Mouse (Mus musculus) A20 (cell line): ENCODE measurements around the gene Naa15.

Experiments
- DNase-seq: peaks from one replicate; pipeline ENCODE4 v3.0.0-alpha.2; 2011; ENCODE audit warnings: low read depth, low spot score

The Naa15 gene

DNA sequence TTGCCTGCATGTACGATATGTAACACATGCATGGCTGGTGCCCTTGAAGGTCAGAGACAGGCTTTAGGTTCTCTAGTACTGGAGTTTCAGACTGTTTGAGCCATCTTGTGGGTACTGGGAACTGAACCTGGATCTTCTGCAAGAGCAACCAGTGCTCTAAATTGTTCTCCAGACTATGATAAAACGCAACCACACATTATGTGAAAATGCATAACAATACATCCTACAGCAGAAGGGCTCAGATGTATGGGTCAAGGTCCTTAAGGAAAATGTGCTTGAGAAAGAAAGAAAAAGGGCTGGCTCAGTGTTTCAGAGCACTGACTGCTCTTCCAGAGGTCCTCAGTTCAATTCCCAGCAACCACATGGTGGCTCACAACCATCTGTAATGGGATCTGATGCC is 21.3 kb upstream of the Naa15 start:
- no peak for DNase-seq

DNA sequence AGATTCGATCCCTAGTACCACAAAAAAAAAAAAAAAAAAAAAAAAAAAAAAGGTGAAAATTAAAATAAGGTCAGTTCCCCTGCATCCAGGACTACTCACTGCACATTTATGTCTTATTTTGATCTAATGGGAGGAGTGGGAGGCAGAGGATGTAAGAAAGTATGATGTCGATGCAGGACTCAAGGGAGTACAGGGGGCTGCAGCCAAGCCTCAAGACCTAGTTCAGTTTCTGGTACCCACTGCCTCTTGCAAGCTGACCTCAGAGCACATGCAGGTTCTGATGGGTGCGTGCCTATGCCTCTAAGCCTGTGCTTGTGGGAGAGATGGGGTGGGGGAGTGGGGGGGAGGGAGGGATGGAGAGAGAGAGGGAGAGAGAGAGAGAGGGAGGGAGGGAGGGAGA is 20.1 kb upstream of the Naa15 start:
- peak; percentile 44 for DNase-seq

DNA sequence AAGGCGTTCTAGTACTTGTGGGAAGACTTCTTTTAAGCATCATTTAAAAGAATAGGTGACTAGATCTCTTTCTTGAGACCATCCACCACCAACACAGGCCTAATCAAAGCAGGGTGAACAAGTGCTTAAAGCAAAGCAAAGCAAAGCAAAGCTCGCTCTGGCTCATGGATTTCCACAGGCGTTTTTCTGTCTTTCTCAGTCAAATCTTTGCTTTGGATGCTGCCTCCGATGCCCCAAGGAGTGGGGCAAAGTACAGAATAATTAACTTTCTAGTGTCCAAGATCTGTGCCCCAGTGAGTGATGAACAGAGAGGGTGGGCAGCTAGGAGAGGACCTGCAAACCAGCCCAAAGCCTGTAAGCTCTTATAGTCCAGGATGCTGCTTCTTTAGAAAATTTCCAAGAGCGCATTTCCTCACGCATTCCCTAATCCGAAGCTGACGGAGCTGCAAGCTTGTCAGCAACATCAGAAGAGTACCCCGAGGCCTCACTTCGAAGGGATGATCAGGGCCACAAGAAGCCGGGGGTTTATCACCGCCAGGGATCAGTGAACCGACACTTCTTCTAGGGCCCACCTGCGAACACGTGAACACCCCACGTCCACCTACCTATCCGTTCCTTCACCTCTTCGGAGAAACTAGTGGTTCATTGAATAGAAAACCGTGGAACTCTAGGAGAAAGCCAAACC is 19.3 kb upstream of the Naa15 start:
- DNase-seq: peak; percentile 66

DNA sequence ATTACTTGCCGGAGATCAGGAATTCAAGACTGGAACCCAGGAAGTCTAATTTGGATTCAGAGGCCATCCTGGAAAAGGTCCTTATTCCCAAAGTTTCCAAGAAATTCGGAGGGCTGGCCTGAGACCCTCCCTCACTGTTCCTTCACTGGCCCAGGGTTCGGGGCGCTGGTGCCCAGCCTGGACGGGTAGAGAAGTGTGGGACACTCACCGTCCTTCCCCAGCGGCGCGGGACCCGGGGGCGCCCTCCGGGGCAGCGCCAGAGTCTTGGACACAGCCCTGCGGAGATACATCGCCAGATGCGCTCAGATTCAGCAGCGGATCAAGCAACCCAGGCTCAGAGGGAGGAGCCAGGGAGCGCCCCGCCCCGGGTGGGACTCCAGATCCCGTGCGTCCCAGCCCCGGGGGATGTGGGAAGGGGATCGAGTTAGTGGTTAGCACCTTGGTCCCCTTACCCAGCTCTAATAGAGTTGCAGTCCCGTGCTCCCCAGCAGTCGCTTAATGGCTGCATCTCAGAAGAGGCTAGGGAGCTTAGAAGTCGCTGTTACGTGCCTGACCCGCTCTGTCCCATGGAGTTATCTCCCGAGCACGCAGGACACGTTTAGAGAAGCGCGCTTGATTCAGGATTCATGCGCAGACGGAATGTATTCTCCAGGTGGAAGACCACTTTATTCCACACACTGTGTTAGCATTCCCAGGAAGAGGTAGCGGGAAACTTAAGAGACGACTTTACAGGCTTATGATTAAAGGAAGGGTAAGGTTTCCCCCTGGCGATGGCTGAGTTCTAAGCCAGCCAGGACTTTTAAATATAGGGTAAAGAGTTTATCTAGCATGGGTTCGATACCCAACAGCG is 18.5 kb upstream of the Naa15 start, which contains the start of gene Mgarp:
TSS of gene Mgarp (minus strand) at position 520 of the 850 bp plus-strand sequence.
- DNase-seq: peak; percentile 94

DNA sequence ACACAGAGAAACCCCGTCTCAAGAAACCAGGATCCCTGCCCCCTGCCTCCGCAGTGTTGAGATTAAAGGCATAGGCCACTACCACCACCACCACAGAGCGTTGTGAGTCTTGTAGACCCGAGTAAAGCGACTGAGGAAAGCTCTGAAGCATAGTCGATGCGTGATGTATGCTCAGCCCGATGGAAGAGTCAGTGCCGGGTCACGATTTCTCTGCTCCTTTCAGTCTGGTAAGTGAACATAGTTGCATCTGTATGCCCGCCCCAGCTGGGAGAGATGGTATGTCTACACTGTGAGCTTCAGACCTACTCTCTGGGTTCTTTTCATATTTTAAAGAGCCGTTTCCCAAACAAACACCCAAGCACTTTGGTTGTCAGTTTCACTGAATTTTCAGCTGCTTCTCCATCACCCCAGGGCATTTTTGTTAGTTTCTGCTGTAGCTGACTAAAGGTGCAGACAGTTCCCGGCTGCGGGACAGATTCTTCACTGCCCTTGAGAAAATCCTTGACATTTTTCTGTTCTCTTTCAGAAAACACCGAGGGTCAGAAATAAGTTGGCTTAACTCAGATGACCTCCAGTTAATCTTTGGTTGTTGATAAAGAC is 17.1 kb upstream of the Naa15 start:
- peak; percentile 53 for DNase-seq

DNA sequence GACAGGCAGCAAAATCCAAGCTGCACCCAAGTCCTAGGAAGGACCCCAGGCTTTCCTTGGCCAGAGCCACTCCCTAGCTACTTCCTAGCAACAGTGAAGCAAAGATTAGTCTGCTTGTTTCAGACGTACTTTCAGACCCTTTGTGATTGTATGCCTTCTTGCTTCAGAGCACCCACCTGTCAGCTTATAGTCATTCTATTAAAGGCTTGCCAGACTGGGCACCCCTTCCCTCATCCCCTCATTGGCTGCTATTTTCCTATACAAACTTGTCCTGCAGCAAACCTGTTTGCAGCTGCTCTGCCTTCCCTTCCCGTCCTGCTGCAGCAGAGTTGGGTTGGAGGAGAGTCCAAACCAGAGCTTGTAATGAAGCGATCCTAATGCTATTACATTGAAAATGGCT is 16.3 kb upstream of the Naa15 start:
- DNase-seq: peak; percentile 86

DNA sequence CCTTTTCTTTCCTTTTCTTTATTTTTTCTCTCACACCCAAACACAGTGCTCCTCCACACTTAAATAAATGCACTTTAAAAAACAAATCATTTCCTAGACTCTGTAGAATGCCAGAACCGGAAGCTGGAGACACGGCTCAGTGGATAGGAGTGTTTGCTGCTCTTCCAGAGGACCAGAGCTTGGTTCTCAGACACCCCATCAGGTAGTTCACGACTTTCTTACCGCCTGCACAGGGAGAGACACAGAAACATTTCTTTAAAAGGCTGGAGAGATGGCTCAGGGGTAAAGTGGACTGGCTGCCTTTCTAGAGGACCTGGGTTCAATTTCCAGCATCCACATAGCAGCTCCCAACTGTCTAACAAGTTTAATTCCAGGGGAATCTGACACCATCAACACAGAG is 15.4 kb upstream of the Naa15 start:
- DNase-seq: peak; percentile 66

DNA sequence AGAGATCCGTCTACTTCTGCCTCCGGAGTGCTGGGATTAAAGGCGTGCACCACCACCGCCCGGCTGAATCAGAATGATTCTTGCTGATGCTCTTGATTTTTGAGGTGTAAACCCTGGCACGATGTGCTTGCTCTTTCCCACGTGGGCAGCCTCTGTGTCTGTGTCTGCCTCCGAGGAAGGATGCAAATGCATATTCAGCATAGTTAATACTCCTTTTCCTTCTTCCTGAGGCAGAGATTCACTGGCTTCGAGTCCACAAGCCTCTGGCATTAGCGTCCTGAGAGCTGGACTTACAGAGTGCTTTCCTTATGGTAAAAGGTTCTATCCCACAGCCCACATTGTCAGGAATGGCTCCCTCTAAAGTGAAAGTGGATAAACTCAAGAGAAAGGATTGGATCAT is 14.3 kb upstream of the Naa15 start:
- DNase-seq: peak; percentile 83

DNA sequence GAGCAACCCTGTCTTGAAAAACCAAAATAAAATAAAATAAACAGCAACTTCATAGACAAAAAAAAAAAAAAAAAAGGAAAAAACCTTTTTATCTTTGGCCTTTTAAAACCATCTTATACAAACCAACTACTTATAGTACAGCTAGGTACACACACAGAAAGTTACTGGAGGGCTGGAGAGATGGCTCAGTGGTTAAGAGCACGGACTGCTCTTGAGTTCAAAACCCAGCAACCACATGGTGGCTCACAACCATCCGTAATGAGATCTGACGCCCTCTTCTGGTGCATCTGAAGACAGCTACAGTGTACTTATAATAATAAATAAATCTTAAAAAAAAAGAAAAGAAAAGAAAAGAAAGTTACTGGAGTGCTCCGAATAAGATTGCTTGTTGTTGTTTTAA is 12.9 kb upstream of the Naa15 start:
- peak; percentile 57 for DNase-seq

DNA sequence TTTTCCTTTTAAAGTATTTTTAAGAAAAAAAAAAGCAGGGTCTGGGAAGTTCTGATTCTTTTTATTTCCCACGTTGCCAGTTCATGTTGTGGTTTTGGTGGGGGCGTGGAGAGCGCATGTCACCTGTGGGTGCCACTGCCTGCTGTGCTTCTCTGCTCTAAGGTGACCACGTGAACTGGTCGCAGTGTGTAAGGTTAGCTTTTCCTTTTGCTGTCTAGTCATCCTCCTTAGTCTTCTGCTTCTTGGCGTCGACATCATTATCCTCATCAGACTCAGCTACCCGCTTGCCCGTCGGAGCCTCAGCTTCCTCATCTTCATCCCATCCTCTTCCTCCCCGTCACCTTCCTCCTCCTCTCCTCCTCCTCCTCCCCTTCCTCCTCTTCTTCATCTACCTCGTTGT is 12.3 kb upstream of the Naa15 start:
- no peak for DNase-seq

DNA sequence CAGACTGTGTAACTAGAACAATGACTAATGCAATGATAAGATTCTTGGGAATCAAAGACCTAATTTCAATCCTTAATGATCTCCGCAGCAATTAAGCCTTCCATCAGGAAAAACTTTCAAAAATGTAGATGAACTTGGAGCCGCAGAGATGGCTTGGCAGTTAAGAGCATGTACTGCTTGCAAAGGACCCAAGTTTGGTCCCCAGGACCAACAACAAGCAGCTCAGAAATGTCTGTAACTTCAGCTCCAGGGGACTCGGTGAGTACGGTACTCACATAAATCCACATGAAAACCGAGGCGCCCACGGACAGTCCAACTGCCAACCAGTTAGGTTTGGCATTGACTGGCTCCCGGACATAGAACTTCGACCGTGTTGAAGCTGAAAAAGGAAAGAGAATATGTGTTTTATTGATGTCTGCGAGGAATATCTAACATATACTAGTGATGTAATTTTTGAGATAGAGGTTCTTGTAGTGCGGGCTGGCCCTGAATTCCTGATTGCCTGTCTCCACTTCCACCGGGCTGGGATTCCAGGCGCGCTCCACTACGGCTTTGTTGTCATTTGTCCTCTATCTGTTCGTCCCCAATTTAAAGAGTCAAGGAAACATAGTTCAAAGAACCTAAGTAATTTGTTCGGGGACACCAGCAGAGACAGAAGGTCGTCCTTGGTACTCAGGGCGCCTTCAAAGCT is 6.9 kb upstream of the Naa15 start:
- DNase-seq: no peak

DNA sequence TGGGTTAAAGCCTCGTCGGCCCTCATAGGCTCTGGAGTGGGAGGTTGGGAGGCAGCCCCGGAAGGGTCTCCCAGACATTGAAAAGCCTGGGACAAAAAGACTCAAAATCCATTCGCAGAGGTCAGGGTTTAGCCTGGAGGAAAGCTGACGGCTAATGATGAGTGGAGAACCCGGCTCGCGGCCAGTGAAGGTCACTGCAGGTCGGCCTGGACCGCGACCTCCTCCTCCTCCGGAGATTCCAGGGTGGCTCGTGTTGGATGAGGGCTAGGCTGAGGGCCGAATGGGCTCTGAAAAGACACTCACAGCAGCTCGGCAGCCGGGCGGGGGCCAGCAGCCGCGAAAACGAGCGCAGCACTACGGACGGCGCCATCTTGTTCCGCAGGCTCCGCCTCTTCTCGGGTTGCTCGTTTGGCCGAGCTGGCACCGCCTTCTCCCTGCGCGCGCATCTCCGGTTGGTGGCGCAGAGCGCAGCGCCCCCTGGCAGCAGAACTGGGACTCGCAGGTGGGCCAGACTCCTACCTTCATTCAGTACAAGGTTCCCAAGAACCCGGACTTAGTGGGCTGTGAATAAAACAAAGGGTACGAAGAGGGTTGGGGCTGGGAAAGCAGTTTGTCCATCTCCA is 6.3 kb upstream of the Naa15 start, which contains the start of gene Ndufc1:
TSS of gene Ndufc1 (minus strand) at position 428 of the 623 bp plus-strand sequence.
- peak; percentile 95 for DNase-seq

DNA sequence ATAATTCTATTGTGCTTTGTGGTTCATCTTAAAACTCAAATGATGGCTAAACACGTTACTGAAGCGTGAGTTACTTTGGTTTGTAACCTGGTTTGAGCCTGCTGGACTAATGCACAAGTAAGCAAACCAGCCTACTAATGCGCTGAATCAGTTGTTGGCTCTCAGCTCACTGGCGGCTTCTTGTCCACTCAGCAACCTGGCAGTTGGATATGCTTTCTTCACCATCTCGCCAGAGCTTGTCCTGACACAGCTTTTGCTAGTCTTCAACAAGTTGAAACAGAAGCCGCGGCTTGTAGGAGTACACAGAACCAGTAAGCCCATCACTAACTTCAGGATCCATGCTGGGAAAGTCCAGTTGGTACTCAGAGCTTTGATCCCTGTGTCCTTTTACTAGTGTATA is 2.5 kb upstream of the Naa15 start:
- no peak for DNase-seq

DNA sequence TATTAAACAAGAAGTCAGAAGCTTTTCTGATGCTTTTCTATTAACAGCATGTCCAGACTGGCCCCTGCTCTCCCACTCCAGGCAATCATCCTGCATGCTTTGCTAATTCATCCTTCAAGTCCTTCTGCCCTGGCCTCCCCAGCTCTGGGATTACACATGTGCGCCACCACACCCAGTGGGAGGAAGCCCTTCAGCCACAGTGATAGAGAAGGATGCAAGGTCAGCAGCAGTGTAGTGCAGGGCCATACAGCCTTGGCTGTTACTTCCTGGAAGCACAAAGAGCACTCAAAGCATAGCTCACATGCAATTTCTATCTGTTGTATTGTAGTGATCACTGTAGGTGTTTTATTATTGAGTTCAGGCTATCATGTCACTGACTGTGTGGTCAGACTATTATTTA is 1.7 kb upstream of the Naa15 start:
- DNase-seq: no peak

DNA sequence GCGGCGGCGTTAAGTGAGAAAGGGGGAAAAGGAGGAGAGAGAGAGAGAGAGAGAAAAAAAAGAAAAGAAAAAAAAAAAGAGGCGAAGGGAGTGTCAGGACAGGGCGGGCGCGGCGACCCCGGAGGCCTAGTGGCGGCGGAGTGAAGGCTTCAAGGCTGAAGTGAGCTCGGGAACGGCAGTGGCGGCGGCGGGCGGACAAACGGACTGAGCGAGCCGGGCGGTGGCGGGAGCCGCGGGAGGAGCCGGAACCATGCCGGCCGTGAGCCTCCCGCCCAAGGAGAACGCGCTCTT is 1.1 kb downstream of the Naa15 start:
- no peak for DNase-seq

DNA sequence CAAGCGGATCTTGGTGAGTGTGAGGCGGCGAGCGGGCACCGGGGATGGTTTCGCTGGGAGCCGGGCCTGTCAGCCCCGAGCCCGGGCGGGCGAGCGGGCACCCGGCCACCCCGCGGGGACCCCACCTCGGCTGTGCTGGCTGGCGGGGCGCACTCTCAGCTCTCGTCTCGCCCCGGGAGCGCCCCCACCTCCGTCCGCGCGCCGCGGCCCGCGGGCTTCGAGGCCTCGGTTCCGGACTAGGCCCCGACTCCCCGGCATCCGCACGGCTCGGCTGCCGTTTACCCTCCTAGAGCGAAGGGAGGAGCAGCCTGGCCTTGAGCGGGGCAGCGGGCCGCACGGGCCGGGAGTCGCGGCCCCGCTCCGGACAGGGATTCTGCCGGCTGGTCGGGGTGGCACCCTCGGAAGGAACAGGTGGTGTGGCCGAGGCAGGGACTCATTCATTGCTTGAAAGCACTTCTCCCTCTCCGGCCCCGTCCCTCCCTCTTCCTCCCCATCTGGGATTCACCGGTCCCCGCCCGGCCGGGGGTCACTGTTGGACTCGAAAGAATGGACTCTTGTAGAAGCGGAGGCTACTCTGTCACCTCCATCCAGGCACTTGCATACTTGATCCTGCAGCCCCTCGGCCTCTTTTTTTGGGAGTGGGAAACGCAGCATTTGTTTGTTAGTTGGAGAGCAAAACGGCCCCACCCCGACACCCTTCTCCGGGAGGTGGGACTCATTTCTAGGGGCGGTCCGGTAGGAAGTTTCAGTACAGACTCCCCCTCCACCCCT is 1.6 kb downstream of the Naa15 start:
- DNase-seq: peak; percentile 76

DNA sequence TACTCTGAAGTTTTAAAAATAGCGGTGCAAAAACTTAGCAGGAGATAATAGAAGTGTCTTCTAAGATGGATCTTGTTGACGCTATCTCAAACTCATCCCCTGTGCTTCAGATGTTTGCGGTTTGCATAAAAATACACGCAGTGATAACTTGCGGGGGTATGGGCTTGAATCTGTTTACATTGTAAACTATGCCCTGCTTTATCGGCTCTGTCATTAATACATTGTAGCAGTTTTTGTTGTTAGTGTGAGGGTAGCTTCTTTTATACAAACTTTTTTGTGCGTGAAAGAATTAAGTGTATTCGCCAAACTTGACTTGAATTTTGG is 2.1 kb downstream of the Naa15 start:
- no peak for DNase-seq

DNA sequence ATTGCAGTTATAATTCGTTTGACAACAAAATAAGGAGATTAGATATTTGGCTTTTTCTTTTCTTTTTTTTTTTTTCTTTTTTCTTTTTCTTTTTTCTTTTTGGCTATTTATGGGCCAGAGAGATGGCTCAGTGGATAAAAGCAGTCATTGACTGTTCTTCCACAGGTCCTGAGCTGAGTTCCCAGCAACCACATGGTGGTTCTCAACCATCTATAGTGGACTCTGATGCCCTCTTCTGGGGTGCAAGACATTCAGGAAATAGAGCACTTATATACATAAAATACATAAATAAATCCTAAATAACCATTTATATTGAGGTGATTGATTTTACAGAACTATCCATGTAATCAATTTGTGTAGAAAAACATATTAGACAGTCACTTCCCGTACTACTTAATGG is 2.5 kb downstream of the Naa15 start:
- DNase-seq: peak; percentile 45

DNA sequence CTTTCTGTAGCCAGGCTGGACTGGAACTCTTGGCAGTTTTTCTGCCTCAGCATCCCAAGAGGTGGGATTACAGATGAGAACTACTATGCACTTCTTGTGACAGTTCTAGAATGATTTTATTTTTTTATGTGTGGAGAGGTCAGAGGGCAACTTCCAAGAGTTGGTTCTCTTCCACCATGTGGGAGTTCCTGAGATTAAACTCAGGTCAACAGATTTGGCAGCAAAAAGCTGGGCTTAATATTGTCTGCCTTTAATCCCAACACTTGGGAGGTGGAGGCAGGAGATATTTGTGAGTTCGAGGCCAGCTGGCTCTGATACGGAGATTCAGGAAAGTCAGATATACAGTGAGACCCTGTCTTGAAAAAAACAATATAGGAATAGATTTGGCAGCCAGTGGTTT is 3.0 kb downstream of the Naa15 start:
- no peak for DNase-seq

DNA sequence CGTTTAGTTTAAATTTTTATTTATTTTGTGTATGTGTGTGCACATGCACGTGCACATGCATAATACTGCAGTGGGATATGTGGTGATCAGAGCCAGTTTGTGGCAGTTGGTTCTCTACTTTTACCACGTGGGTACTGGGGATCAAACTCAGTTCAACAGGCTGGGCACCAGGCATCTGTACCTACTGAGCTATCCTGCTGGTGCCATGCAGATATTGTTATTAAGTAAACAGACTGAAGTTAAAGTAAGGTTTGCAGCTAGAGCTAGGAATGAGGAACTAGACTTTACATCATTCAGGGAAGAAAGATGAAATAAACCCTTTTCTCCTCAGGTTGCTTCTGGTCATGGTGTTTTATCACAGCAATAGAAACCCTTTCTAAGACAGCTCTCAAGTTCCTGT is 7.0 kb downstream of the Naa15 start:
- peak; percentile 42 for DNase-seq

DNA sequence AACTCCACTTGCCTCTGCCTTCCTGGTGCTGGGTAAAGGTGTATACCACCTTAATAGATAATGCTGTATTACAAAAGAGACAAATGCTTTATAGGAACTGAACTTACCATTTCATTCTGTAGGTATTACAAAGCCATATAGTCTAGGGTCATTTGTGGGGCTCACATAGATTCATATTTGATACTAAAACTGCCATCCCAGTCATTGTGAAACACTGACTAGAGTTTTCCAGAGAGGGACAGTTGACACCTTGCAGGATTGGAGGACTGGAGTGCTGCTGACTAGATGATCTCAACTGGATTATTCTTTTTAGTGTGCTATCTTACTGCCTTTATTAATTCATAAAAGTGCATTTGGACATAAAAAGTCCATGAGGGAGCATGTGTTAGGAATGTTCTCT is 10.4 kb downstream of the Naa15 start:
- no peak for DNase-seq
